Mouse (Mus musculus): Measurements from ENCODE around the gene Grik3. TPM values are rescaled to one million over a fixed set of nuclear protein-coding genes. Genes with fewer than 3 reads are reported as not detected.

The Grik3 gene
- total and polyA plus RNA-seq, 3 experiments = 0.30 to 0.37 (median 0.35) TPM

- no peak for DNase-seq
Measured at GRCm38 (mm10) chr4:125492122-125492505, 1.6 kb downstream of the Grik3 start.

- peak; percentile 14 for DNase-seq
Measured at GRCm38 (mm10) chr4:125492706-125493105, 2.2 kb downstream of the Grik3 start.

- DNase-seq = no peak
Measured at GRCm38 (mm10) chr4:125493124-125493523, 2.6 kb downstream of the Grik3 start.

- DNase-seq = peak; percentile 18
Measured at GRCm38 (mm10) chr4:125495477-125495876, 5.0 kb downstream of the Grik3 start.

GRCm38 (mm10) chr4:125497001-125497400, 6.5 kb downstream of the Grik3 start:
- no peak for DNase-seq

- no peak for DNase-seq
Measured at GRCm38 (mm10) chr4:125497471-125497870, 7.0 kb downstream of the Grik3 start.

GRCm38 (mm10) chr4:125498866-125499265, 8.4 kb downstream of the Grik3 start:
- no peak for DNase-seq

GRCm38 (mm10) chr4:125502861-125503260, 12.4 kb downstream of the Grik3 start:
- DNase-seq = peak; percentile 39

GRCm38 (mm10) chr4:125512434-125512833, 21.9 kb downstream of the Grik3 start:
- no peak for DNase-seq

GRCm38 (mm10) chr4:125515646-125516045, 25.1 kb downstream of the Grik3 start:
- DNase-seq = no peak

GRCm38 (mm10) chr4:125516612-125517011, 26.1 kb downstream of the Grik3 start:
- peak; percentile 59 for DNase-seq

GRCm38 (mm10) chr4:125518861-125519260, 28.4 kb downstream of the Grik3 start:
- no peak for DNase-seq

- DNase-seq = no peak
Measured at GRCm38 (mm10) chr4:125522931-125523330, 32.4 kb downstream of the Grik3 start.

- DNase-seq = no peak
Measured at GRCm38 (mm10) chr4:125525266-125525665, 34.8 kb downstream of the Grik3 start.

GRCm38 (mm10) chr4:125526425-125526824, 35.9 kb downstream of the Grik3 start:
- DNase-seq = no peak

- DNase-seq = no peak
Measured at GRCm38 (mm10) chr4:125533965-125534364, 43.5 kb downstream of the Grik3 start.

GRCm38 (mm10) chr4:125534449-125534848, 43.9 kb downstream of the Grik3 start:
- DNase-seq = peak; percentile 91

- no peak for DNase-seq
Measured at GRCm38 (mm10) chr4:125534991-125535401, 44.5 kb downstream of the Grik3 start.

GRCm38 (mm10) chr4:125535465-125535864, 45.0 kb downstream of the Grik3 start:
- no peak for DNase-seq

GRCm38 (mm10) chr4:125535977-125536376, 45.5 kb downstream of the Grik3 start:
- no peak for DNase-seq

- peak; percentile 64 for DNase-seq
Measured at GRCm38 (mm10) chr4:125538301-125538965, 47.9 kb downstream of the Grik3 start.

GRCm38 (mm10) chr4:125539617-125540016, 49.1 kb downstream of the Grik3 start:
- DNase-seq = no peak

- DNase-seq = no peak
Measured at GRCm38 (mm10) chr4:125543171-125543570, 52.7 kb downstream of the Grik3 start.
